Mouse (Mus musculus) skeletal muscle tissue, adult 2 months (tissue): ENCODE data around the gene Nr1d1.

Experiments
- DNase-seq: peaks from one replicate; pipeline ENCODE4 v3.0.0-alpha.2; 2012; ENCODE audit warnings: low read depth, low spot score

Nr1d1 gene

GRCm38 (mm10) chr11:98752562-98753140, 22.5 kb downstream of the Nr1d1 start:
- DNase-seq: no peak

- DNase-seq: no peak
These were observed 23.8 kb downstream of the Nr1d1 start for GRCm38 (mm10) chr11:98751221-98751782.

GRCm38 (mm10) chr11:98750351-98751201, 24.6 kb downstream of the Nr1d1 start:
- peak; percentile 56 for DNase-seq

GRCm38 (mm10) chr11:98749716-98750115, 25.4 kb downstream of the Nr1d1 start:
- no peak for DNase-seq

- no peak for DNase-seq
These were observed 26.4 kb downstream of the Nr1d1 start for GRCm38 (mm10) chr11:98748506-98749416.

- peak; percentile 71 for DNase-seq
These were observed 27.2 kb downstream of the Nr1d1 start for GRCm38 (mm10) chr11:98747804-98748505.

- DNase-seq: peak; percentile 96
These were observed 28.1 kb downstream of the Nr1d1 start for GRCm38 (mm10) chr11:98746855-98747693.

GRCm38 (mm10) chr11:98745932-98746853, 28.9 kb downstream of the Nr1d1 start:
- peak; percentile 42 for DNase-seq

- no peak for DNase-seq
These were observed 30.6 kb downstream of the Nr1d1 start for GRCm38 (mm10) chr11:98744456-98745019.

- DNase-seq: no peak
These were observed 31.3 kb downstream of the Nr1d1 start for GRCm38 (mm10) chr11:98743655-98744345.

- no peak for DNase-seq
These were observed 32.5 kb downstream of the Nr1d1 start for GRCm38 (mm10) chr11:98742397-98743291.

GRCm38 (mm10) chr11:98741622-98742396, 33.3 kb downstream of the Nr1d1 start:
- no peak for DNase-seq

GRCm38 (mm10) chr11:98741051-98741620, 34.0 kb downstream of the Nr1d1 start:
- DNase-seq: no peak

- no peak for DNase-seq
These were observed 34.6 kb downstream of the Nr1d1 start, which contains the start of gene Thra for GRCm38 (mm10) chr11:98740393-98741050. Gene Thra, plus strand, starts transcription at chr11:98740638.

- no peak for DNase-seq
These were observed 35.1 kb downstream of the Nr1d1 start for GRCm38 (mm10) chr11:98740026-98740392.
